16 mouse cellular contexts compared by ENCODE assay signal in the genomic region with DNA sequence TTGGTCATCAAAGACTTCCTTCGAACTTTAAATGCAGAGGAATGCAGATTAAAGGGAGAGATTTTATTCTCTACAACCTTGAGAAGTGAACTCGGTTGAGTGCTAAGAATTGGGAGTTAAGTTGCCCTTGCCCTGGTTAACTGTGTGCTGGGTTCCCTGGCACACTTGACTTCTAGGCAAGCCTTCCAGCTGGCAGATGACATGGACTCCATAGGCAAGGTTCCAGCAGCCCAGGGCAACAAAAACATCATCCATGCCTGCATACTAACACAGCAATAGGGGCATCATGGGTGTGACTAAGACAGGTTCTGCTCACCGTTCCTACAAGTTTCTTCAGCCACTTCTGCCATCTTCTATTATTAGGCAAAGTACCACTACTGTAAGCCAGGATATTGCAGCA. TPM values are rescaled to one million over a fixed set of nuclear protein-coding genes. Genes with fewer than 3 reads are reported as not detected.
DNase-seq lines count a peak whose midpoint lies in the region.
"Had no signal": no experiment of that assay in that cellular context is flagged by ENCODE, and none has a peak within 500 bp of the region (broad histone marks: within the 10 kb centered on the region; RNA-seq: fewer than 3 reads in every experiment).

No protein-coding gene starts in this region.

- H3K27ac ChIP-seq in heart, embryonic 10.5 days, result no peak overlapping the region
- H3K27ac ChIP-seq: embryonic facial prominence, embryonic 13.5 days; hindbrain, embryonic 15.5 days; midbrain, embryonic 10.5 days had no signal

- DNase-seq in adrenal gland, postnatal 36 days, result peak; percentile 18 to 41
- DNase-seq in adrenal gland, adult 18-20 months (ENCODE audit: low spot score in 2 of 2), result no peak
- peak; percentile 51 to 67 for DNase-seq in heart, adult 18-20 months
- no peak for DNase-seq in heart, embryonic 10.5 days (ENCODE audit: low spot score)
- DNase-seq in brain, adult 2 months (ENCODE audit: low read depth, low spot score), result peak; percentile 29
- DNase-seq in fat pad, adult 2 months (ENCODE audit: extremely low read depth, low read depth, low spot score), result peak; percentile 13
- DNase-seq in layer of hippocampus, postnatal 25 days (ENCODE audit: extremely low spot score in 1 of 2, low spot score in 1 of 2), result no peak
- DNase-seq in urinary bladder, postnatal 4 days (ENCODE audit: low spot score in 2 of 2), result no peak
- DNase-seq: gastrocnemius, postnatal 14 days; kidney, adult 18-20 months; liver; lung, adult 2 months; lung, postnatal 36 days had no signal

- 84% methylated on average over 3 of the region's 3 CpGs for WGBS in heart, embryonic 10.5 days

- H3K4me3 ChIP-seq in heart, embryonic 10.5 days, result no peak overlapping the region
- H3K4me3 ChIP-seq: embryonic facial prominence, embryonic 13.5 days; hindbrain, embryonic 15.5 days; midbrain, embryonic 10.5 days had no signal

- no peaks in the 10 kb centered on the region for H3K9me3 ChIP-seq in heart, embryonic 10.5 days
- H3K9me3 ChIP-seq: embryonic facial prominence, embryonic 13.5 days; hindbrain, embryonic 15.5 days; midbrain, embryonic 10.5 days had no signal

- H3K27me3 ChIP-seq in heart, embryonic 10.5 days (ENCODE audit: insufficient read depth, poor library complexity, severe bottlenecking), result no peaks in the 10 kb centered on the region
- H3K27me3 ChIP-seq: embryonic facial prominence, embryonic 13.5 days; hindbrain, embryonic 15.5 days had no signal

- H3K36me3 ChIP-seq in heart, embryonic 10.5 days, result no peaks in the 10 kb centered on the region
- H3K36me3 ChIP-seq: embryonic facial prominence, embryonic 13.5 days; hindbrain, embryonic 15.5 days; midbrain, embryonic 10.5 days had no signal

- no peaks in the 10 kb centered on the region for H3K4me1 ChIP-seq in heart, embryonic 10.5 days
- H3K4me1 ChIP-seq: embryonic facial prominence, embryonic 13.5 days; hindbrain, embryonic 15.5 days; midbrain, embryonic 10.5 days had no signal

RNA-seq across cellular contexts. Expression of a gene that starts 58.8 kb away (rescaled TPM):
- 10 to 100 TPM; 34.2 to 40.5 TPM for total RNA-seq in adrenal gland, postnatal 36 days (2021)
- total RNA-seq in adrenal gland, adult 18-20 months (2021), result 10 to 100 TPM; 33.1 to 42.5 TPM
- total RNA-seq in heart, adult 18-20 months (2021), result 10 to 100 TPM; 13.6 to 14.5 TPM
- 17.5 and 20.1 TPM in 2 replicates for polyA plus RNA-seq in heart, embryonic 10.5 days (2016; fragmentation: Nextera tagmentation; extraction: Ambion mirVana)
- total RNA-seq in layer of hippocampus, postnatal 25 days (2021), result 10 to 100 TPM; 18.0 to 19.1 TPM

Comparison
In these comparisons a context has a peak if more than half of its experiments do, and no peak if none do; other contexts are left out.
1. DNase-seq: peak in adrenal gland, postnatal 36 days (2 of 2), heart, adult 18-20 months (2 of 2), brain, adult 2 months (single experiment) and fat pad, adult 2 months (single experiment); none in adrenal gland, adult 18-20 months (0 of 2), heart, embryonic 10.5 days (single experiment), layer of hippocampus, postnatal 25 days (0 of 2) and urinary bladder, postnatal 4 days (0 of 2).